Mouse (Mus musculus) stomach, postnatal 0 days (tissue): Measurements from ENCODE around the gene Lhx6.

ENCODE experiments used
- CTCF ChIP-seq: IDR thresholded peaks from 2 replicates; pipeline ENCODE4 v1.5.1; 2016; ENCODE audit warnings: antibody characterized with exemption, low read depth, mild to moderate bottlenecking, moderate library complexity
- EP300 ChIP-seq: optimal IDR thresholded peaks from 2 replicates; pipeline ENCODE3; 2016; ENCODE audit warnings: antibody characterized with exemption

- TF ChIP-seq EP300 = no peak
- TF ChIP-seq CTCF = no peak
Measured at GRCm38 (mm10) chr2:36098021-36098420, 7.2 kb downstream of the Lhx6 start.
